Mouse (Mus musculus) v-Abl transformed pro-B cells (cell line): ENCODE measurements around the gene Cherp.

Experiments used
- in situ Hi-C, 2 experiments: fragments of 400-800 bp; cut with MboI; formaldehyde crosslinking; loops; one replicate each; pipeline ENCODE4 v1.15.1; 2025; ENCODE audit not compliant: unreplicated experiment in 2 of 2

Gene Cherp

GRCm38 (mm10) chr8:72474826-72475546 is at the start of gene Cherp:
Cherp (minus strand) TSS chr8:72475226.
- in situ Hi-C loops: no loop called here

- in situ Hi-C loops: no loop called here
Measured at GRCm38 (mm10) chr8:72521888-72522287, 46.9 kb upstream of the Cherp start.

- in situ Hi-C loops: no loop called here
Measured at GRCm38 (mm10) chr8:72517421-72517988, 42.5 kb upstream of the Cherp start.

- in situ Hi-C loops: no loop called here
Measured at GRCm38 (mm10) chr8:72513158-72513557, 38.1 kb upstream of the Cherp start.

- in situ Hi-C loops: no loop called here
Measured at GRCm38 (mm10) chr8:72512648-72513047, 37.6 kb upstream of the Cherp start.

GRCm38 (mm10) chr8:72507505-72507904 is 32.5 kb upstream of the Cherp start:
- in situ Hi-C loops: no loop called here

- in situ Hi-C loops: no loop called here
Measured at GRCm38 (mm10) chr8:72504637-72505314, 29.8 kb upstream of the Cherp start.

- in situ Hi-C loops: no loop called here
Measured at GRCm38 (mm10) chr8:72504137-72504536, 29.1 kb upstream of the Cherp start.

GRCm38 (mm10) chr8:72500521-72500931 is 25.5 kb upstream of the Cherp start:
- in situ Hi-C loops: no loop called here

GRCm38 (mm10) chr8:72499521-72500284 is 24.7 kb upstream of the Cherp start:
- in situ Hi-C loops: loop anchor here in 1 of 2 experiments (5.0 kb wide), 1 partner anchor 43 kb away; no protein-coding TSS in a partner anchor

- in situ Hi-C loops: loop anchor here in 1 of 2 experiments (5.0 kb wide), 1 partner anchor 44 kb away; no protein-coding TSS in a partner anchor
Measured at GRCm38 (mm10) chr8:72498527-72498926, 23.5 kb upstream of the Cherp start.

GRCm38 (mm10) chr8:72497911-72498310 is 22.9 kb upstream of the Cherp start:
- in situ Hi-C loops: loop anchor here in 1 of 2 experiments (5.0 kb wide), 1 partner anchor 44 kb away; no protein-coding TSS in a partner anchor

GRCm38 (mm10) chr8:72496217-72496616 is 21.2 kb upstream of the Cherp start:
- in situ Hi-C loops: loop anchor here in 1 of 2 experiments (5.0 kb wide), 1 partner anchor 46 kb away; no protein-coding TSS in a partner anchor

- in situ Hi-C loops: loop anchor here in 1 of 2 experiments (5.0 kb wide), 1 partner anchor 47 kb away; no protein-coding TSS in a partner anchor
Measured at GRCm38 (mm10) chr8:72495411-72496111, 20.5 kb upstream of the Cherp start.

- in situ Hi-C loops: no loop called here
Measured at GRCm38 (mm10) chr8:72493381-72493780, 18.4 kb upstream of the Cherp start.

GRCm38 (mm10) chr8:72492622-72493081 is 17.6 kb upstream of the Cherp start:
- in situ Hi-C loops: no loop called here

GRCm38 (mm10) chr8:72491680-72492621 is 16.9 kb upstream of the Cherp start, which contains the start of gene Slc35e1:
Slc35e1 (minus strand) TSS chr8:72492614.
- in situ Hi-C loops: no loop called here

- in situ Hi-C loops: no loop called here
Measured at GRCm38 (mm10) chr8:72491017-72491416, 16.0 kb upstream of the Cherp start.

- in situ Hi-C loops: no loop called here
Measured at GRCm38 (mm10) chr8:72487014-72487413, 12.0 kb upstream of the Cherp start.
